Mouse (Mus musculus): ENCODE measurements around the gene B3galt2. TPM values are rescaled to one million over a fixed set of nuclear protein-coding genes. Genes with fewer than 3 reads are reported as not detected.

Gene B3galt2
- total RNA-seq, 2 experiments from 2014 or later, result 21.2 to 21.6 TPM

Other genes starting within 250 kb of the B3galt2 start
- gene Cdc73, start 62.2 kb downstream of the B3galt2 start, total RNA-seq (2021), result 10 to 100 TPM; 74.8 to 80.2 TPM
- 100 to 1,000 TPM; 110 to 116 TPM for gene Glrx2, start 75.7 kb downstream of the B3galt2 start, total RNA-seq (2021)
- gene Trove2, start 136.4 kb downstream of the B3galt2 start, total RNA-seq (2021), result 10 to 100 TPM; 32.0 to 32.4 TPM
- gene Uchl5, start 136.6 kb downstream of the B3galt2 start, total RNA-seq (2021), result 10 to 100 TPM; 33.8 to 39.5 TPM

Data from layer of hippocampus, postnatal 36 days (tissue).